Mouse (Mus musculus): ENCODE results near the gene Ass1.

Gene Ass1

GRCm38 (mm10) chr2:31469931-31470682 is at the start of gene Ass1:
Ass1 (plus strand) TSS chr2:31470207.
- DNase-seq (ENCODE audit: inconsistent age in 2 of 2, low spot score in 1 of 2), result peak; percentile 90 to 93

GRCm38 (mm10) chr2:31420914-31421313 is 49.1 kb upstream of the Ass1 start:
- DNase-seq (ENCODE audit: inconsistent age in 2 of 2, low spot score in 1 of 2), result peak in 1 of 2 experiments; percentile 70

- no peak for DNase-seq (ENCODE audit: inconsistent age in 2 of 2, low spot score in 1 of 2)
Measured at GRCm38 (mm10) chr2:31422576-31422975, 47.4 kb upstream of the Ass1 start.

GRCm38 (mm10) chr2:31431477-31431876 is 38.5 kb upstream of the Ass1 start:
- DNase-seq (ENCODE audit: inconsistent age in 2 of 2, low spot score in 1 of 2), result no peak

- no peak for DNase-seq (ENCODE audit: inconsistent age in 2 of 2, low spot score in 1 of 2)
Measured at GRCm38 (mm10) chr2:31434746-31435145, 35.3 kb upstream of the Ass1 start.

- DNase-seq (ENCODE audit: inconsistent age in 2 of 2, low spot score in 1 of 2), result peak; percentile 59 to 88
Measured at GRCm38 (mm10) chr2:31435567-31435966, 34.4 kb upstream of the Ass1 start.

- no peak for DNase-seq (ENCODE audit: inconsistent age in 2 of 2, low spot score in 1 of 2)
Measured at GRCm38 (mm10) chr2:31437480-31438245, 32.3 kb upstream of the Ass1 start.

- no peak for DNase-seq (ENCODE audit: inconsistent age in 2 of 2, low spot score in 1 of 2)
Measured at GRCm38 (mm10) chr2:31439576-31439975, 30.4 kb upstream of the Ass1 start.

GRCm38 (mm10) chr2:31442480-31443160 is 27.4 kb upstream of the Ass1 start:
- DNase-seq (ENCODE audit: inconsistent age in 2 of 2, low spot score in 1 of 2), result peak; percentile 61 to 73

- DNase-seq (ENCODE audit: inconsistent age in 2 of 2, low spot score in 1 of 2), result no peak
Measured at GRCm38 (mm10) chr2:31446036-31446435, 24.0 kb upstream of the Ass1 start.

GRCm38 (mm10) chr2:31446456-31446855 is 23.6 kb upstream of the Ass1 start:
- DNase-seq (ENCODE audit: inconsistent age in 2 of 2, low spot score in 1 of 2), result no peak

- DNase-seq (ENCODE audit: inconsistent age in 2 of 2, low spot score in 1 of 2), result no peak
Measured at GRCm38 (mm10) chr2:31447536-31447935, 22.5 kb upstream of the Ass1 start.

- peak; percentile 37 to 71 for DNase-seq (ENCODE audit: inconsistent age in 2 of 2, low spot score in 1 of 2)
Measured at GRCm38 (mm10) chr2:31448756-31449440, 21.1 kb upstream of the Ass1 start.

GRCm38 (mm10) chr2:31449441-31449815 is 20.6 kb upstream of the Ass1 start:
- peak; percentile 73 to 79 for DNase-seq (ENCODE audit: inconsistent age in 2 of 2, low spot score in 1 of 2)

GRCm38 (mm10) chr2:31449902-31450301 is 20.1 kb upstream of the Ass1 start:
- DNase-seq (ENCODE audit: inconsistent age in 2 of 2, low spot score in 1 of 2), result no peak

- no peak for DNase-seq (ENCODE audit: inconsistent age in 2 of 2, low spot score in 1 of 2)
Measured at GRCm38 (mm10) chr2:31450661-31451060, 19.3 kb upstream of the Ass1 start.

GRCm38 (mm10) chr2:31451530-31451929 is 18.5 kb upstream of the Ass1 start:
- no peak for DNase-seq (ENCODE audit: inconsistent age in 2 of 2, low spot score in 1 of 2)

GRCm38 (mm10) chr2:31453011-31453410 is 17.0 kb upstream of the Ass1 start:
- no peak for DNase-seq (ENCODE audit: inconsistent age in 2 of 2, low spot score in 1 of 2)

- DNase-seq (ENCODE audit: inconsistent age in 2 of 2, low spot score in 1 of 2), result no peak
Measured at GRCm38 (mm10) chr2:31453559-31454177, 16.3 kb upstream of the Ass1 start.

- no peak for DNase-seq (ENCODE audit: inconsistent age in 2 of 2, low spot score in 1 of 2)
Measured at GRCm38 (mm10) chr2:31454280-31454679, 15.7 kb upstream of the Ass1 start.

- peak in 1 of 2 experiments; percentile 17 for DNase-seq (ENCODE audit: inconsistent age in 2 of 2, low spot score in 1 of 2)
Measured at GRCm38 (mm10) chr2:31455418-31455817, 14.6 kb upstream of the Ass1 start.
